Mouse (Mus musculus): ENCODE results near the gene Zfp1. TPM values are rescaled to one million over a fixed set of nuclear protein-coding genes. Genes with fewer than 3 reads are reported as not detected.
A peak's percentile ranks its signal among the peaks of the same experiment; 100 is the strongest.
"Not testable (repeated sequence)": the region's sequence is repeated elsewhere in the genome, so short reads cannot be mapped to it uniquely, and the experiment has no call there.

The Zfp1 gene
- total and polyA plus RNA-seq, 2 experiments: 4.3 to 5.0 TPM

DNA sequence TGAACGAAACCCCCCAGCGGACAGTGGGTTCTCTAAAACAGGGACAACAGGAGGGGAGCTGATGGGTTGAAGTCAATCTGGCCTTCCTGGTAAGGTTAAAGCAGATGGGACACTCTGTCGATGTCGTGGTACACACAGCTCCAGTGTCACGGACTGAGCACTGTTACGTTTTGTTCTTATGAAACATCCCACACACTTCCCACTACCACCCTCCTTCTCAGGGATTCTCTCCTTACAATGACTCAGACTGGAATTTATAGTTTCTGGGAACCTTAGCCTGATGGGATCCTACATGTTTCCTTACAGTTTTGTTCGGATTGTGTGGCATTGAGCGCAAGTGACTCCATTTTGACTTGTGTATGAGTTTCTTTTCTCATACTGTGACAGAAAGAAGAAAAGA, 11.6 kb upstream of the Zfp1 start:
- Histone ChIP-seq H3K9ac (ENCODE audit: low read depth, low read length) (no peak overlapping the region), H3K4me1 (ENCODE audit: control insufficient read depth, insufficient read depth, low read length) (peaks cover 9% of the 10 kb centered on the region; the same call in 1 of the 2 replicates), H3K27ac (replicated peaks; ENCODE audit: insufficient read depth, low read depth, low read length) (no peak overlapping the region), H3K79me2 (ENCODE audit: control insufficient read depth, insufficient read depth, low read length) (peaks cover 5% of the 10 kb centered on the region; the same call in 1 of the 2 replicates), H3K36me3 (ENCODE audit: control insufficient read depth, insufficient read depth, low read length) (no peaks in the 10 kb centered on the region), H3K4me3 (ENCODE audit: insufficient read depth, low read depth, low read length) (no peak overlapping the region), H3K27me3 (ENCODE audit: control insufficient read depth, insufficient read depth, low read length) (no peaks in the 10 kb centered on the region)
- DNase-seq (ENCODE audit: extremely low read depth, low read depth, low spot score): no peak
- 94% methylated on average over 8 of the region's 8 CpGs for WGBS
- TF ChIP-seq POLR2A (IDR thresholded peaks at IDR 0.05; ENCODE audit: extremely low read depth, insufficient read depth, low read length) (no peak), CTCF (IDR thresholded peaks at IDR 0.05; ENCODE audit: low read depth, low read length) (no peak)

DNA sequence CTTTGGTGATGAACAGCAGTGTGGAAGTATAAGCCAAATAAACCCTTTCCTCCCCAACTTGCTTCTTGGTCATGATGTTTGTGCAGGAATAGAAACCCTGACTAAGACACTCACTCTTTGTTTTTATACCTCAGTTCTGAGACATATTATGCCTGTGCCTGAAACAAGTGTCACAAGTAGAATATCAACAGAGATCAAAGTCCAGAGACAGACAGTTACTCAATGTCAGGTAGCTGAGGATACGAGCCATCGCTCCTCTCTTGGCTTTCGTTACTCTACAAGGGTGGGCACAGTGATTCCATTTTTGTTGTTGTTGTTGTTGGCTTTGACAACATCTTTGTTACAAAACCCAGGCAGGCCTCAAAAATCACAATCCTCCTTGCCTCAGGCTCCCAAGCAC, 10.2 kb upstream of the Zfp1 start:
- H3K4me1 ChIP-seq (ENCODE audit: control insufficient read depth, insufficient read depth, low read length): peaks cover 9% of the 10 kb centered on the region; the same call in 1 of the 2 replicates
- peak overlapping the region; percentile 23 for H3K27ac ChIP-seq (replicated peaks; ENCODE audit: insufficient read depth, low read depth, low read length)
- H3K4me3 ChIP-seq (ENCODE audit: insufficient read depth, low read depth, low read length): no peak overlapping the region
- no peaks in the 10 kb centered on the region for H3K36me3 ChIP-seq (ENCODE audit: control insufficient read depth, insufficient read depth, low read length)
- TF ChIP-seq CTCF (IDR thresholded peaks at IDR 0.05; ENCODE audit: low read depth, low read length) (no peak), POLR2A (IDR thresholded peaks at IDR 0.05; ENCODE audit: extremely low read depth, insufficient read depth, low read length) (no peak)
- H3K9ac ChIP-seq (ENCODE audit: low read depth, low read length): no peak overlapping the region
- 28% methylated on average over 3 of the region's 3 CpGs for WGBS
- H3K79me2 ChIP-seq (ENCODE audit: control insufficient read depth, insufficient read depth, low read length): peaks cover 5% of the 10 kb centered on the region; the same call in 1 of the 2 replicates
- H3K27me3 ChIP-seq (ENCODE audit: control insufficient read depth, insufficient read depth, low read length): no peaks in the 10 kb centered on the region
- DNase-seq (ENCODE audit: extremely low read depth, low read depth, low spot score): peak; percentile 72

DNA sequence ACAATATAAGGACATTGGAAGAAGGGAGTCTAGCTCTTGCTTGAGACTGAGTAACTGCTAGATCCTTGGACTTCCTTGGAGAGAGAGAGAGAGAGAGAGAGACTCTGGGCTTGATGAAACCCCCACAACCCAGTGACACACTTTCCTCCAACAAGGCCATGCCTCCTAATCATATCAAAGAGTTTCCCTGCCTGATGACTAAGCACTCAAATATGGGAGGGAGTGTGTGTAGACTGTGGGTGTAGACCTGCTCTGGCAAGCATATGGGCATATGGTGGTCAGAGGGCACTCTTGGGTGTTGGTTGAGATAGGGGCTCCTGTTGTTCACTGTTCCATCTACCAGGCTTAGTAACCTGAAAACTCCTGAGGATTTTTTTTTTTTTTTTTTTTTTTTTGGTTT, 5.1 kb upstream of the Zfp1 start:
- TF ChIP-seq POLR2A (IDR thresholded peaks at IDR 0.05; ENCODE audit: extremely low read depth, insufficient read depth, low read length) (no peak), CTCF (IDR thresholded peaks at IDR 0.05; ENCODE audit: low read depth, low read length) (no peak)
- no peaks in the 10 kb centered on the region for H3K36me3 ChIP-seq (ENCODE audit: control insufficient read depth, insufficient read depth, low read length)
- no peak overlapping the region for H3K9ac ChIP-seq (ENCODE audit: low read depth, low read length)
- H3K27ac ChIP-seq (replicated peaks; ENCODE audit: insufficient read depth, low read depth, low read length): no peak overlapping the region
- H3K79me2 ChIP-seq (ENCODE audit: control insufficient read depth, insufficient read depth, low read length): no peaks in the 10 kb centered on the region
- no peak overlapping the region for H3K4me3 ChIP-seq (ENCODE audit: insufficient read depth, low read depth, low read length)
- peaks cover 5% of the 10 kb centered on the region; the same call in 1 of the 2 replicates for H3K4me1 ChIP-seq (ENCODE audit: control insufficient read depth, insufficient read depth, low read length)
- no peaks in the 10 kb centered on the region for H3K27me3 ChIP-seq (ENCODE audit: control insufficient read depth, insufficient read depth, low read length)
- no peak for DNase-seq (ENCODE audit: extremely low read depth, low read depth, low spot score)

DNA sequence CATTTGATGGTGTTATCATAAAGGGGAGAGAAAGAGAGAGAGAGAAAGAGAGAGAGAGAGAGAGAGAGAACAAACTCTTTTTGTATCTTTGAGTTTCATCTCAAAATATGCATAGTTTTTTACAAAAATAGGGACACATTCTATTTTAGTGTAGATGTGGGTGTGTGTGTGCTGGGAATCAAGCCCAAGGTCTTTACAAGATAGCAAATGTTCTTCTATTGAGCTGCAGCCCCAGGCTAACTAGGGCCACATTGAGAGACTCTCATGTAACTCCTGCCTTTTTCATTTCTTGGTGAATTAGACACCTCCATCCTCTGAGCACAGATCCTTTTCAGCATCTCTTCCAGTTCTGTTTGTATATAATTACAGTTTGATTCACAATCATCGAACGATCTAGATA, 2.1 kb upstream of the Zfp1 start:
- H3K36me3 ChIP-seq (ENCODE audit: control insufficient read depth, insufficient read depth, low read length): no peaks in the 10 kb centered on the region
- no peak overlapping the region for H3K27ac ChIP-seq (replicated peaks; ENCODE audit: insufficient read depth, low read depth, low read length)
- H3K27me3 ChIP-seq (ENCODE audit: control insufficient read depth, insufficient read depth, low read length): no peaks in the 10 kb centered on the region
- H3K4me1 ChIP-seq (ENCODE audit: control insufficient read depth, insufficient read depth, low read length): peaks cover 8% of the 10 kb centered on the region; the same call in 1 of the 2 replicates
- no peak overlapping the region for H3K4me3 ChIP-seq (ENCODE audit: insufficient read depth, low read depth, low read length)
- DNase-seq (ENCODE audit: extremely low read depth, low read depth, low spot score): no peak
- TF ChIP-seq POLR2A (IDR thresholded peaks at IDR 0.05; ENCODE audit: extremely low read depth, insufficient read depth, low read length): no peak
- TF ChIP-seq CTCF (IDR thresholded peaks at IDR 0.05; ENCODE audit: low read depth, low read length): no peak
- H3K79me2 ChIP-seq (ENCODE audit: control insufficient read depth, insufficient read depth, low read length): peaks cover 7% of the 10 kb centered on the region; the same call in 1 of the 2 replicates
- H3K9ac ChIP-seq (ENCODE audit: low read depth, low read length): no peak overlapping the region
- 95% methylated on average over 2 of the region's 2 CpGs for WGBS

DNA sequence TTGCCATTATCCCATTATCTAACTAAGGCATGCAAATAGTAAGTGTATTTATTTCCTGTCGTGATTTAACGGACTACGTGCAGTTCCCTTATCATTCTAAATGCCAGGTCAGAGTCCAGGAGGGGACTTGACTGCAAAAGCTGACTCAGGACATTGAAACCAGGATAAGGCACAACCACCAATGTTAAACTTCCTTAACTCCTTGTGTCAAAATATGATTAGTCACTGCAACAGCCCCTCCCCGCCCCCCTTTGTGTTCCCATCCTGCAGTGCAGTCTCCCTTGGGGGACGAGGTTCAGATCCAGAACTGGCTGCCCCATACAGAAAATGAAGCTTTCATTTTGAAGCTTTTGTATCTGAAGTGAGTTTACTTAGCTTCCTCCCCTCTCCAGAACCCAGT, 705 bp upstream of the Zfp1 start:
- Histone ChIP-seq H3K27me3 (ENCODE audit: control insufficient read depth, insufficient read depth, low read length) (no peaks in the 10 kb centered on the region), H3K36me3 (ENCODE audit: control insufficient read depth, insufficient read depth, low read length) (no peaks in the 10 kb centered on the region), H3K4me3 (ENCODE audit: insufficient read depth, low read depth, low read length) (peak overlapping the region; percentile 53), H3K9ac (ENCODE audit: low read depth, low read length) (peak overlapping the region; percentile 74), H3K79me2 (ENCODE audit: control insufficient read depth, insufficient read depth, low read length) (peaks cover 10% of the 10 kb centered on the region), H3K27ac (replicated peaks; ENCODE audit: insufficient read depth, low read depth, low read length) (peak overlapping the region; percentile 90), H3K4me1 (ENCODE audit: control insufficient read depth, insufficient read depth, low read length) (peaks cover 8% of the 10 kb centered on the region; the same call in 1 of the 2 replicates)
- 3% methylated on average over 5 of the region's 5 CpGs for WGBS
- DNase-seq (ENCODE audit: extremely low read depth, low read depth, low spot score): peak; percentile 77
- TF ChIP-seq POLR2A (IDR thresholded peaks at IDR 0.05; ENCODE audit: extremely low read depth, insufficient read depth, low read length) (no peak), CTCF (IDR thresholded peaks at IDR 0.05; ENCODE audit: low read depth, low read length) (no peak)

DNA sequence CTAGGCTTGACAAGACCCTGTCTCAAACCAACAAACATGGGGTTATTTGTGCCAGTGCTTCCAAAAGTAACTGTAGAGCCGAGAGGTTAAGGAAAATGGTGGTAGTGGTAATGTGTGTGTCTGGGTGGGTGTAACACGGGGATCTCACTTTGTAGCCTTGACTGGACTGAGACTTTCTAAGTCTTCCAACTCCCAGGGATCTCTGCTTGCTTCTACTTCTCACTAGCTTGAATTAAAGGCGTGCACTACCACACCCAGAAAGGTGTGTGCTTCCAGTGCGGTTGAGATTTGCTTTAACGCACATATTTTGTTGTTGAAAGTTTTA, 300 bp upstream of the Zfp1 start:
- Histone ChIP-seq H3K4me3 (ENCODE audit: insufficient read depth, low read depth, low read length) (peak overlapping the region; percentile 53), H3K9ac (ENCODE audit: low read depth, low read length) (peak overlapping the region; percentile 74), H3K36me3 (ENCODE audit: control insufficient read depth, insufficient read depth, low read length) (no peaks in the 10 kb centered on the region), H3K4me1 (ENCODE audit: control insufficient read depth, insufficient read depth, low read length) (peaks cover 8% of the 10 kb centered on the region; the same call in 1 of the 2 replicates), H3K79me2 (ENCODE audit: control insufficient read depth, insufficient read depth, low read length) (peaks cover 14% of the 10 kb centered on the region), H3K27me3 (ENCODE audit: control insufficient read depth, insufficient read depth, low read length) (no peaks in the 10 kb centered on the region), H3K27ac (replicated peaks; ENCODE audit: insufficient read depth, low read depth, low read length) (peak overlapping the region; percentile 90)
- WGBS: 0% methylated on average over 5 of the region's 5 CpGs
- no peak for DNase-seq (ENCODE audit: extremely low read depth, low read depth, low spot score)
- TF ChIP-seq POLR2A (IDR thresholded peaks at IDR 0.05; ENCODE audit: extremely low read depth, insufficient read depth, low read length): no peak
- no peak for TF ChIP-seq CTCF (IDR thresholded peaks at IDR 0.05; ENCODE audit: low read depth, low read length)

DNA sequence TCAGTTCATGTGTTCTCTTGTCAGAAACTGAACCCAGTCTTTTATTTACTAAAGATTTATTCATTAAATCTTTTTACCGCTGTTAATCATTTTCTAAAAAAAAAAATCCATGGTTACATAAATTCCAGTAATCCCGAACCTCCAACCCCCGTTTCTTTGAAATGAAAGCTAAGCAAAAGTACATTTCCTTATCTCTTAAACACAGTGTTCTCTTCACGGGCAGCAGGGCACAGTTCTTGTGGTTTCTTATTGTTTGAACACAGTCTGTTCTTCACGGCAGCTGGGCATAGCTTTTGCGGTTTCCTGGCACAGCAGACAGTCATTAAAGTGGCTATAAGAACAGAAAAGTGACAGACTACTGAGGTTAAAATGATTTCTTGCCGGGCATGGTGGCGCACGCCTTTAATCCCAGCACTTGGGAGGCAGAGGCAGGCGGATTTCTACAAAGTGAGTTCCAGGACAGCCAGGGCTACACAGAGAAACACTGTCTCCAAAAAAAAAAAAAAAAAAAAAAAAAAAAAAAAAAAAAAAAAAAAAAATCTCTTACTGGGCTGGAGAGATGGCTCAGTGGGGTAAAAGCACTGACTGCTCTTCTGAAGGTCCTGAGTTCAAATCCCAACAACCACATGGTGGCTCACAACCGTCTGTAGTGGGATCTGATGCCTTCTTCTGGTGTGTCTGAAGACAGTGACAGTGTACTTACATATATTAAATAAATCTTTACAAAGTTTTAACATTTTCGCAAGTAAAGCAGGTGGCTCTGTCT, 1.3 kb downstream of the Zfp1 start:
- not testable (repeated sequence) for H3K4me1 ChIP-seq (ENCODE audit: control insufficient read depth, insufficient read depth, low read length)

More for the DNA sequence above, 1.3 kb downstream of the Zfp1 start:
- Histone ChIP-seq H3K9ac (ENCODE audit: low read depth, low read length) (peak overlapping the region; percentile 67), H3K79me2 (ENCODE audit: control insufficient read depth, insufficient read depth, low read length) (peaks cover 25% of the 10 kb centered on the region), H3K27ac (replicated peaks; ENCODE audit: insufficient read depth, low read depth, low read length) (peak overlapping the region; percentile 99), H3K4me3 (ENCODE audit: insufficient read depth, low read depth, low read length) (peak overlapping the region; percentile 93)
- H3K27me3 ChIP-seq (ENCODE audit: control insufficient read depth, insufficient read depth, low read length); H3K36me3 ChIP-seq (ENCODE audit: control insufficient read depth, insufficient read depth, low read length): not testable (repeated sequence)
- WGBS: 20% methylated on average over 12 of the region's 12 CpGs
- DNase-seq (ENCODE audit: extremely low read depth, low read depth, low spot score): peak; percentile 90

Measured in liver, adult 2 months (tissue).